Mouse (Mus musculus) macrophage (primary cell): ENCODE results near the gene Fgf15. TPM values are rescaled to one million over a fixed set of nuclear protein-coding genes. Genes with fewer than 3 reads are reported as not detected.

ENCODE experiments used
- H3K27ac ChIP-seq: fragments of 350-480 bp; formaldehyde crosslinking; 2 replicates; pipeline ENCODE4 v1.9.0; 2021
- H3K36me3 ChIP-seq: fragments of 350-480 bp; formaldehyde crosslinking; 2 replicates; pipeline ENCODE4 v1.9.0; 2021; ENCODE audit errors: inconsistent target
- H3K4me3 ChIP-seq: fragments of 350-480 bp; formaldehyde crosslinking; 2 replicates; pipeline ENCODE4 v1.9.0; 2021; ENCODE audit errors: inconsistent target
- H3K79me2 ChIP-seq: fragments of 350-480 bp; formaldehyde crosslinking; 2 replicates; pipeline ENCODE4 v1.9.0; 2021; ENCODE audit errors: inconsistent target
- WGBS: methylation state at CpG from one replicate; pipeline ENCODE4 v1.1.7; 2026; ENCODE audit warnings: inconsistent platforms; ENCODE audit not compliant: missing documents; 5-methylcytosine and 5-hydroxymethylcytosine counted together
- polyA plus RNA-seq: library from polyadenylated mRNA; stranded (reverse); fragments of 250-400 nt; gene quantifications from 3 replicates; pipeline ENCODE4 v1.2.4, GENCODE M21; 2018; ENCODE audit warnings: inconsistent platforms
- total RNA-seq, 78 experiments: library from RNA; depleted of rRNA; stranded (reverse); fragments of 250-400 nt; gene quantifications; 1 replicate in 9 of 78; 2 replicates in 24 of 78; 3 replicates in 43 of 78; 4 replicates in 2 of 78; pipeline ENCODE4 v1.2.4; 2018; ENCODE audit warnings: inconsistent platforms in 56 of 78

Gene Fgf15
- total RNA-seq (2018; cell fraction: chromatin; rRNA removed) = not detected
- not detected for total RNA-seq (2018; cell fraction: cytosol; rRNA removed)
- not detected for total RNA-seq (2018; cell fraction: nucleus; rRNA removed)
- not detected in 3 replicates for polyA plus RNA-seq

DNA sequence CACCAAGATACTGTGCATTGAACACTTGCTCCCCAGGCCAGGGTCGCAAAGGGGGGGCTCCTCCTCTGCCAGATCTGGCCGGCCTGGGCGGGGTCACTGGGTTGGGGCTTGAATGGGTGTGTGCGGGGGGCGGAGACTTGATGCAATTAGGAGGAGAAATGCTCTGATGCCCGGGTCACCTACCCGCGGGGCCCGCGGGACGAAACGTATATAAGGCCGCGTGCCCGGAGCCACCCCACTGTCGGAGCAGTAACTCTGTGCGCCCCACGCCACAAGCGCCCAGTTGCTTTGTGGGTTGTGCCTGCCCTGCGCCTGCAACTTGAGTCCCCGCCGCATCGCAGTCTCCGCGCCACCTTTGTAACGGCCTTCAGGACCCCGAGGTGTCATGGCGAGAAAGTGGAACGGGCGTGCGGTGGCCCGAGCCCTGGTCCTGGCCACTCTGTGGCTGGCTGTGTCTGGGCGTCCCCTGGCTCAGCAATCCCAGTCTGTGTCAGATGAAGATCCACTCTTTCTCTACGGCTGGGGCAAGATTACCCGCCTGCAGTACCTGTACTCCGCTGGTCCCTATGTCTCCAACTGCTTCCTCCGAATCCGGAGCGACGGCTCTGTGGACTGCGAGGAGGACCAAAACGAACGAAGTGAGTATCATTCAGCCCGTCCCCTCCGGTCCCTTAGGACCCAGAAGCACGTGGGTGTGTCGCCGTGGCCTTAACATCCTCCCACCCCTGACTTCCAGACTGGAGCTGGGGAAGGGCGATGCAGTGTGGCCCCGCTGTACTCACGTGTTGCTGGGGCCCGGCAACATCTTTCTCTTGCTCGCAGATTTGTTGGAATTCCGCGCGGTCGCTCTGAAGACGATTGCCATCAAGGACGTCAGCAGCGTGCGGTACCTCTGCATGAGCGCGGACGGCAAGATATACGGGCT is at the start of gene Fgf15:
Gene Fgf15, plus strand, starts transcription at position 238 of the 925 bp plus-strand sequence.
- no peak within 1 kb of the TSS for H3K27ac ChIP-seq
- no peaks in the 10 kb centered on the region for H3K36me3 ChIP-seq
- WGBS = 3% methylated on average over 63 of the region's 65 CpGs
- no peaks in the 10 kb centered on the region for H3K79me2 ChIP-seq
- no peak within 1 kb of the TSS for H3K4me3 ChIP-seq

DNA sequence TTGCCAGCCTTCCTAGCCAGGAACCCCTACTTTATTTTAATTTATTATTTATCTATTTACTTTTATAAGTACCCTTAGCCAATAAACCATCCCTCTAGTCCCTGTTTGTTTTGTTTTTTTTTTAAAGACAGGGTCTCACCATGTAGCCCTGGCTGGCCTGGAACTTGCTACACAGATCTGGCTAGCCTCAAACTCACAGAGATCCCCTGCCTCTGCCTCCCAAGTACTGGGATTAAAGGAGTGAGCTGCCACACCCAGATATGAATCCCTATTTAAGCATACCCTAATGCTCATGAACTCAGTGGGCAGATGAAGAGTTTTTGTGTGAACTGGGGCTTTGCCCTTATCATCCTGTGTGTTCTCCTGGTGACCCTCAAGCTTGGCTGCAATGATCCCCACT is 49.3 kb upstream of the Fgf15 start, which contains the start of gene Fgf4:
Gene Fgf4, plus strand, starts transcription at position 301 of the 400 bp plus-strand sequence.
- Histone ChIP-seq H3K4me3 (no peak within 1 kb of the TSS), H3K27ac (no peak within 1 kb of the TSS), H3K36me3 (no peaks in the 10 kb centered on the region), H3K79me2 (no peaks in the 10 kb centered on the region)

DNA sequence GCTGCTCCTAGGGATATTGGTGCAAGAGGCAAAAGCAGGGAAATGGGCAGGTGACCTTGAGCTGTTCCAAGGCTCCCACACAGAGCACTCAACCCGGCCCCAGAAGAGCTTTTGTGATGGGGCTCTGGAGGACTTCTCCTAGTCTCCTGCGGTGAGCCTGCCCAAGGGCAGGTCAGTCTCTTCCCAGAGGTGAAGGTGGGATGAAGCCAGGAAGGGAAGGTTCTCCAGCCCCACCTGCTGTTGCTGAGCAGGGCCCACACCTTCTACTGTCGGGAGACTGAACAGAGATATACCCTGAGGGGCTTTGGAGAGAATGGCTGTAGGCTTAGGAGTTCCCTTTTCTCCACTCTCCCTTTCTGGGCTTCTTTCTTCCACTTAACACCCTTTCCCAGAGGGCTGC is 45.0 kb upstream of the Fgf15 start:
- H3K36me3 ChIP-seq = no peaks in the 10 kb centered on the region
- 77% methylated on average over 3 of the region's 3 CpGs for WGBS
- no peak overlapping the region for H3K4me3 ChIP-seq

DNA sequence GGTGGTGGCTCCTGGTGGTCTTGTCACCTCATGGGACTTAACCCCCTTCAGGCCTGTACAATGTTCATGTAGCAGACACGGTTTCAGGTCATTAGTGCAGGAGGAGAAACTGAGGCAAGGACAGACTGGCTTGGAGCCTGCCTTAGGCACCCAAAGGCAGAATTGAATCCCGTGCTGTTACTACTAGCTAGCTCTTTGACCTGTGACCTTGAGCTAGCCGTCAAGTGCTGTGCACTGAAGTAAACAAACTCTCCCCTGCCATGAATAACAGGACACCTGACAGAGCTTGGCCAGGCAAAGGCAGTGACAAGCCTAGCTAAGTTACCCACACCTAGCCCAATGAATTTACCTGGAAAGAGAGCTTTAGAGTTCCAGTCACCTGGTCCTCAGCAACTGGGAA is 41.4 kb upstream of the Fgf15 start:
- Histone ChIP-seq H3K27ac (no peak overlapping the region), H3K4me3 (no peak overlapping the region), H3K79me2 (no peaks in the 10 kb centered on the region), H3K36me3 (no peaks in the 10 kb centered on the region)
- 82% methylated on average over 3 of the region's 3 CpGs for WGBS

More for the DNA sequence above, 45.0 kb upstream of the Fgf15 start:
- Histone ChIP-seq H3K27ac (no peak overlapping the region), H3K79me2 (no peaks in the 10 kb centered on the region)

GRCm38 (mm10) chr7:144857158-144857557 is 39.2 kb upstream of the Fgf15 start:
- no peak overlapping the region for H3K27ac ChIP-seq
- H3K79me2 ChIP-seq = no peaks in the 10 kb centered on the region
- no peak overlapping the region for H3K4me3 ChIP-seq
- H3K36me3 ChIP-seq = no peaks in the 10 kb centered on the region
- 60% methylated on average over 7 of the region's 7 CpGs for WGBS

DNA sequence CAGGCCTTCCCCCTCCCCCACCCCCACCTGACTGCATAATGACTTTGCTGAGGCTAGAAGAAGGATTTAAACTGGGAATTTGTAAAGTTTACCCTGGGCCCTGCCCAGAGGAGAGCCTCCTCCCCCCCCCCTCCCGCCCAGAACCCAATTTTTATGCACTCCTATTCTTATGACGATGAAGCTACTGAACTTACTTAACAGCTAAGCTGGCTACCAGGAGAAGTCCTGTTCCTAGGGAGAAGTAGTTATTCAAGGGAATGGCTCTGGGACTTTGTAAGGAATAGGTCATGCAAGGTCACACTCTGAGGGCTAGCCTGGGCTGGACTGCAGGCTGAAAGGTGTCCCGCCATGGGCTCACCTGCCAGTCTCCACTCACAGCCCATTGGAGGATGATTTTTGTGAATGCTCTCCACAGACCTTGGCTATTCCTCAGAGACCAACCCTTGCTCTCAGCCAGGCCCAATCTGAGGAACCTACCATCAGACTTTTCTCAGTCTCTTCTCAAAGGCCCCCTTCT is 38.4 kb upstream of the Fgf15 start:
- no peak overlapping the region for H3K4me3 ChIP-seq
- no peaks in the 10 kb centered on the region for H3K36me3 ChIP-seq
- no peaks in the 10 kb centered on the region for H3K79me2 ChIP-seq
- no peak overlapping the region for H3K27ac ChIP-seq
- WGBS = 89% methylated on average over 2 of the region's 3 CpGs

DNA sequence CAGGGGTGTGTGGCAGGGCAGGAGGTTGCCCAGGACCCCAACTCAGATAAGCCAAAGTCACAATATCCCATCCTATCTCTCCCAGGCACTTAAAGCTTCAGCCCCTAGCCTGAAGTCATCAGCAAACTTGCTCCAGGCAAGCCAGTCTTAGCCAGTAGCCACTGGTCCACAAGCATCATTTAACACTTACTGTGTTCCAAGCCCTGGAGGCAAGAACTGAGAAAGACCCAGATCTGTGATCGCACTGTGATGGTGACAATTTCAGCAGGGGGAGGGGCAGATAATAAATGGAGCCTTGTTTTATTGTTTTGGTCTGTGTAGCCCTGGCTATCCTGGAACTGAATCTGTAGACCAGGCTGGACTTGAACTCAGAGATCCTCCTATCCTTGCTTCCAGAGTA is 37.6 kb upstream of the Fgf15 start:
- H3K4me3 ChIP-seq = no peak overlapping the region
- WGBS = 82% methylated on average over 1 of the region's 1 CpGs
- no peaks in the 10 kb centered on the region for H3K79me2 ChIP-seq

GRCm38 (mm10) chr7:144861056-144861768 is 35.1 kb upstream of the Fgf15 start:
- Histone ChIP-seq H3K27ac (no peak overlapping the region), H3K79me2 (no peaks in the 10 kb centered on the region), H3K4me3 (no peak overlapping the region), H3K36me3 (no peaks in the 10 kb centered on the region)
- WGBS = 6% methylated on average over 56 of the region's 72 CpGs

More for the DNA sequence above, 37.6 kb upstream of the Fgf15 start:
- Histone ChIP-seq H3K36me3 (no peaks in the 10 kb centered on the region), H3K27ac (no peak overlapping the region)

GRCm38 (mm10) chr7:144861769-144862070 is 34.6 kb upstream of the Fgf15 start:
- Histone ChIP-seq H3K79me2 (no peaks in the 10 kb centered on the region), H3K36me3 (no peaks in the 10 kb centered on the region), H3K4me3 (no peak overlapping the region), H3K27ac (no peak overlapping the region)
- 6% methylated on average over 28 of the region's 28 CpGs for WGBS

DNA sequence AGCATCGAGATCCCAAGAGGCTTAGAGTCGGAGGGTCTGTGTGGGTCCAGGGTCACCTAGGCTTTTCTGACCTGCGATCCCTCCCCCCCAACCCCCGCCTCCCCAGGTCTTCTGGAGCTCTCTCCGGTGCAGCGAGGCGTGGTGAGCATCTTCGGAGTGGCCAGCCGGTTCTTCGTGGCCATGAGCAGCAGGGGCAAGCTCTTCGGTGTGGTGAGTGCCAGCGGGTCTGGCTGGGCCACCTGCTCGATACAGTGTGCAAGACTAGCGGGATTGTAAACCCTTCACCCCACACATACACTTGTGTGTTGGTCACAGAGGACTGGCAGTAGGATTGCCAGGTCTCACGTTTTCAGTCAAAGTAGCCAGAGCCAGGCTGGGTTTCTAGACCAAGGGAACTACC is 34.2 kb upstream of the Fgf15 start:
- H3K4me3 ChIP-seq = no peak overlapping the region
- no peaks in the 10 kb centered on the region for H3K79me2 ChIP-seq
- no peak overlapping the region for H3K27ac ChIP-seq
- H3K36me3 ChIP-seq = no peaks in the 10 kb centered on the region
- 3% methylated on average over 15 of the region's 15 CpGs for WGBS

GRCm38 (mm10) chr7:144862712-144863111 is 33.6 kb upstream of the Fgf15 start:
- 2% methylated on average over 16 of the region's 18 CpGs for WGBS
- Histone ChIP-seq H3K79me2 (no peaks in the 10 kb centered on the region), H3K4me3 (no peak overlapping the region), H3K36me3 (no peaks in the 10 kb centered on the region), H3K27ac (no peak overlapping the region)

- Histone ChIP-seq H3K79me2 (no peaks in the 10 kb centered on the region), H3K36me3 (no peaks in the 10 kb centered on the region), H3K27ac (no peak overlapping the region), H3K4me3 (no peak overlapping the region)
- WGBS = 14% methylated on average over 11 of the region's 11 CpGs
Measured at GRCm38 (mm10) chr7:144863196-144863595, 33.1 kb upstream of the Fgf15 start.

- Histone ChIP-seq H3K4me3 (no peak overlapping the region), H3K27ac (no peak overlapping the region), H3K36me3 (no peaks in the 10 kb centered on the region), H3K79me2 (no peaks in the 10 kb centered on the region)
- 79% methylated on average over 3 of the region's 3 CpGs for WGBS
Measured at GRCm38 (mm10) chr7:144864160-144864670, 32.1 kb upstream of the Fgf15 start.

DNA sequence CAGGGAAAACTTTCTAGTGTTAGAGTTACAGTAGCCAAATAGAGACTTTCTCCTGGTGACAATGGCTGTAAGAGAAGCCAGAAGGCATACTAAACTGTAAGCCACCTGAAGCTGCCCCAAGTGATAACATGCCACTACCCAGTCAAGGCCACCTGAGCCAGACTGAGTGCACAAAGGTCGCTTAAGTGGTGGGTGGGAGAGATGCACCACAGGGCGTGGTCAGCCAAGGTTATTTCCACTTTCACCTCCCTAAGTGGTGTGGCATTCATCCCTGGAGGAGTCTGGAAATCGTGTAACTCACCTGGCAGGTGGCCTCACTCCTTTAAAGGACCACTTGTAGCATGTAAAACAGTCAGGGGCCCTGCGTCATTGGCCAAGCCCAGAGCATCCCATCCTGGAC is 29.2 kb upstream of the Fgf15 start:
- no peaks in the 10 kb centered on the region for H3K36me3 ChIP-seq
- H3K79me2 ChIP-seq = no peaks in the 10 kb centered on the region
- no peak overlapping the region for H3K4me3 ChIP-seq
- no peak overlapping the region for H3K27ac ChIP-seq
- WGBS = 73% methylated on average over 4 of the region's 4 CpGs

GRCm38 (mm10) chr7:144867602-144868001 is 28.7 kb upstream of the Fgf15 start:
- no peaks in the 10 kb centered on the region for H3K79me2 ChIP-seq
- H3K36me3 ChIP-seq = no peaks in the 10 kb centered on the region
- WGBS = 86% methylated on average over 8 of the region's 8 CpGs
- H3K27ac ChIP-seq = no peak overlapping the region
- no peak overlapping the region for H3K4me3 ChIP-seq
